Mouse (Mus musculus): ENCODE measurements around the gene Cntrl. TPM values are rescaled to one million over a fixed set of nuclear protein-coding genes. Genes with fewer than 3 reads are reported as not detected.
A peak's percentile ranks its signal among the peaks of the same experiment; 100 is the strongest.

Gene Cntrl
- polyA plus RNA-seq, 1 experiment from 2014 or later = 16.2 TPM

GRCm38 (mm10) chr2:35157836-35158235 is 48.5 kb downstream of the Cntrl start:
- peak overlapping the region; percentile 68 for H3K27ac ChIP-seq (replicated peaks)
- H3K4me2 ChIP-seq = no peak overlapping the region
- no peaks in the 10 kb centered on the region for H3K27me3 ChIP-seq (replicated peaks)
- peaks cover 88% of the 10 kb centered on the region for H3K36me3 ChIP-seq
- H3K9me3 ChIP-seq = no peaks in the 10 kb centered on the region
- no peak overlapping the region for H3K9ac ChIP-seq
- 63% methylated on average over 7 of the region's 7 CpGs for WGBS
- no peak overlapping the region for H3K4me3 ChIP-seq
- no peak for ATAC-seq (ENCODE audit: extremely low read depth, insufficient number of reproducible peaks, low FRiP score, low TSS enrichment)
- H3K4me1 ChIP-seq = peaks cover 38% of the 10 kb centered on the region

- H3K27ac ChIP-seq (replicated peaks) = peak overlapping the region; percentile 68; the same call in 1 of the 2 replicates
- no peak overlapping the region for H3K9ac ChIP-seq
- H3K27me3 ChIP-seq (replicated peaks) = no peaks in the 10 kb centered on the region
- ATAC-seq (ENCODE audit: extremely low read depth, insufficient number of reproducible peaks, low FRiP score, low TSS enrichment) = no peak
- 80% methylated on average over 3 of the region's 3 CpGs for WGBS
- H3K36me3 ChIP-seq = peaks cover 88% of the 10 kb centered on the region
- no peak overlapping the region for H3K4me2 ChIP-seq
- H3K4me1 ChIP-seq = peaks cover 34% of the 10 kb centered on the region
- no peaks in the 10 kb centered on the region for H3K9me3 ChIP-seq
- no peak overlapping the region for H3K4me3 ChIP-seq
These were observed 49.1 kb downstream of the Cntrl start for GRCm38 (mm10) chr2:35158358-35158757.

GRCm38 (mm10) chr2:35160206-35160605 is 50.9 kb downstream of the Cntrl start:
- Histone ChIP-seq H3K27ac (replicated peaks) (no peak overlapping the region), H3K9ac (no peak overlapping the region), H3K9me3 (no peaks in the 10 kb centered on the region), H3K4me1 (peaks cover 19% of the 10 kb centered on the region), H3K4me2 (no peak overlapping the region), H3K4me3 (no peak overlapping the region), H3K36me3 (peaks cover 88% of the 10 kb centered on the region), H3K27me3 (replicated peaks) (no peaks in the 10 kb centered on the region)
- WGBS = 49% methylated on average over 5 of the region's 5 CpGs
- ATAC-seq (ENCODE audit: extremely low read depth, insufficient number of reproducible peaks, low FRiP score, low TSS enrichment) = no peak

GRCm38 (mm10) chr2:35161846-35162488 is 52.7 kb downstream of the Cntrl start:
- 63% methylated on average over 4 of the region's 4 CpGs for WGBS
- H3K4me3 ChIP-seq = no peak overlapping the region
- H3K9ac ChIP-seq = no peak overlapping the region
- peaks cover 88% of the 10 kb centered on the region for H3K36me3 ChIP-seq
- peaks cover 12% of the 10 kb centered on the region for H3K4me1 ChIP-seq
- H3K9me3 ChIP-seq = no peaks in the 10 kb centered on the region
- H3K27me3 ChIP-seq (replicated peaks) = no peaks in the 10 kb centered on the region
- H3K27ac ChIP-seq (replicated peaks) = no peak overlapping the region
- ATAC-seq (ENCODE audit: extremely low read depth, insufficient number of reproducible peaks, low FRiP score, low TSS enrichment) = no peak
- no peak overlapping the region for H3K4me2 ChIP-seq

- Histone ChIP-seq H3K27me3 (replicated peaks) (no peaks in the 10 kb centered on the region), H3K4me1 (peaks cover under 1% of the 10 kb centered on the region; the same call in 1 of the 2 replicates), H3K36me3 (peaks cover 87% of the 10 kb centered on the region), H3K9ac (no peak overlapping the region), H3K4me3 (no peak overlapping the region), H3K27ac (replicated peaks) (no peak overlapping the region), H3K4me2 (no peak overlapping the region), H3K9me3 (no peaks in the 10 kb centered on the region)
- no peak for ATAC-seq (ENCODE audit: extremely low read depth, insufficient number of reproducible peaks, low FRiP score, low TSS enrichment)
- WGBS = 90% methylated on average over 5 of the region's 5 CpGs
These were observed 54.1 kb downstream of the Cntrl start for GRCm38 (mm10) chr2:35163396-35163795.

- Histone ChIP-seq H3K36me3 (peaks cover 89% of the 10 kb centered on the region), H3K27ac (replicated peaks) (no peak overlapping the region), H3K4me3 (no peak overlapping the region), H3K4me2 (no peak overlapping the region), H3K9ac (no peak overlapping the region), H3K27me3 (replicated peaks) (no peaks in the 10 kb centered on the region), H3K4me1 (peaks cover 4% of the 10 kb centered on the region), H3K9me3 (no peaks in the 10 kb centered on the region)
- WGBS = 93% methylated on average over 13 of the region's 13 CpGs
- no peak for ATAC-seq (ENCODE audit: extremely low read depth, insufficient number of reproducible peaks, low FRiP score, low TSS enrichment)
These were observed 56.1 kb downstream of the Cntrl start for GRCm38 (mm10) chr2:35165416-35165815.

- no peaks in the 10 kb centered on the region for H3K9me3 ChIP-seq
- H3K4me1 ChIP-seq = peaks cover 14% of the 10 kb centered on the region
- no peaks in the 10 kb centered on the region for H3K27me3 ChIP-seq (replicated peaks)
- H3K4me3 ChIP-seq = no peak overlapping the region
- ATAC-seq (ENCODE audit: extremely low read depth, insufficient number of reproducible peaks, low FRiP score, low TSS enrichment) = no peak
- no peak overlapping the region for H3K27ac ChIP-seq (replicated peaks)
- H3K9ac ChIP-seq = no peak overlapping the region
- H3K4me2 ChIP-seq = no peak overlapping the region
- WGBS = 84% methylated on average over 5 of the region's 5 CpGs
- H3K36me3 ChIP-seq = peaks cover 97% of the 10 kb centered on the region
These were observed 57.5 kb downstream of the Cntrl start for GRCm38 (mm10) chr2:35166816-35167215.

- H3K4me3 ChIP-seq = no peak overlapping the region
- WGBS = 57% methylated on average over 2 of the region's 2 CpGs
- ATAC-seq (ENCODE audit: extremely low read depth, insufficient number of reproducible peaks, low FRiP score, low TSS enrichment) = no peak
- H3K9ac ChIP-seq = no peak overlapping the region
- H3K4me2 ChIP-seq = no peak overlapping the region
- H3K27me3 ChIP-seq (replicated peaks) = no peaks in the 10 kb centered on the region
- H3K36me3 ChIP-seq = peaks cover 98% of the 10 kb centered on the region
- H3K27ac ChIP-seq (replicated peaks) = no peak overlapping the region
- no peaks in the 10 kb centered on the region for H3K9me3 ChIP-seq
- peaks cover 27% of the 10 kb centered on the region for H3K4me1 ChIP-seq
These were observed 60.2 kb downstream of the Cntrl start for GRCm38 (mm10) chr2:35169452-35169851.

GRCm38 (mm10) chr2:35171341-35171861 is 62.1 kb downstream of the Cntrl start:
- H3K36me3 ChIP-seq = peaks cover 98% of the 10 kb centered on the region
- peaks cover 27% of the 10 kb centered on the region for H3K4me1 ChIP-seq
- no peak overlapping the region for H3K4me2 ChIP-seq
- H3K27me3 ChIP-seq (replicated peaks) = no peaks in the 10 kb centered on the region
- 67% methylated on average over 10 of the region's 10 CpGs for WGBS
- no peaks in the 10 kb centered on the region for H3K9me3 ChIP-seq
- no peak overlapping the region for H3K4me3 ChIP-seq
- H3K27ac ChIP-seq (replicated peaks) = peak overlapping the region; percentile 80
- H3K9ac ChIP-seq = peak overlapping the region; percentile 34; the same call in 1 of the 2 replicates
- ATAC-seq (ENCODE audit: extremely low read depth, insufficient number of reproducible peaks, low FRiP score, low TSS enrichment) = peak; percentile 67; the same call in 1 of the 2 replicates

GRCm38 (mm10) chr2:35172246-35172645 is 63.0 kb downstream of the Cntrl start:
- 82% methylated on average over 4 of the region's 4 CpGs for WGBS
- ATAC-seq (ENCODE audit: extremely low read depth, insufficient number of reproducible peaks, low FRiP score, low TSS enrichment) = no peak
- H3K27me3 ChIP-seq (replicated peaks) = no peaks in the 10 kb centered on the region

GRCm38 (mm10) chr2:35173666-35174065 is 64.4 kb downstream of the Cntrl start:
- 88% methylated on average over 5 of the region's 5 CpGs for WGBS
- peaks cover 99% of the 10 kb centered on the region for H3K36me3 ChIP-seq
- no peak overlapping the region for H3K4me2 ChIP-seq
- H3K27ac ChIP-seq (replicated peaks) = 0 out of 2 replicates have a peak overlapping the region, but pooled peaks have one; percentile 61
- no peaks in the 10 kb centered on the region for H3K27me3 ChIP-seq (replicated peaks)
- no peak for ATAC-seq (ENCODE audit: extremely low read depth, insufficient number of reproducible peaks, low FRiP score, low TSS enrichment)
- H3K4me1 ChIP-seq = peaks cover 35% of the 10 kb centered on the region
- no peak overlapping the region for H3K9ac ChIP-seq
- H3K9me3 ChIP-seq = no peaks in the 10 kb centered on the region
- H3K4me3 ChIP-seq = no peak overlapping the region

More at GRCm38 (mm10) chr2:35172246-35172645, 63.0 kb downstream of the Cntrl start:
- no peak overlapping the region for H3K9ac ChIP-seq
- H3K9me3 ChIP-seq = no peaks in the 10 kb centered on the region
- no peak overlapping the region for H3K4me3 ChIP-seq
- H3K4me1 ChIP-seq = peaks cover 29% of the 10 kb centered on the region
- H3K4me2 ChIP-seq = no peak overlapping the region
- H3K36me3 ChIP-seq = peaks cover 99% of the 10 kb centered on the region
- H3K27ac ChIP-seq (replicated peaks) = peak overlapping the region; percentile 80

GRCm38 (mm10) chr2:35174100-35174499 is 64.8 kb downstream of the Cntrl start:
- no peak for ATAC-seq (ENCODE audit: extremely low read depth, insufficient number of reproducible peaks, low FRiP score, low TSS enrichment)
- Histone ChIP-seq H3K36me3 (peaks cover 100% of the 10 kb centered on the region), H3K9ac (peak overlapping the region; percentile 44; the same call in 1 of the 2 replicates), H3K27me3 (replicated peaks) (no peaks in the 10 kb centered on the region), H3K4me2 (no peak overlapping the region), H3K4me3 (no peak overlapping the region), H3K27ac (replicated peaks) (peak overlapping the region; percentile 61), H3K4me1 (peaks cover 35% of the 10 kb centered on the region), H3K9me3 (no peaks in the 10 kb centered on the region)
- whole genome bisulfite sequencing = 38% methylated on average over 5 of the region's 5 CpGs
